Mouse (Mus musculus) embryo, embryonic 10 days (tissue): ENCODE results near the gene Ncs1.

ENCODE experiments used
- DNase-seq: peaks from one replicate; pipeline ENCODE4 v3.0.0-alpha.2; 2015; ENCODE audit warnings: low spot score

Gene Ncs1

GRCm38 (mm10) chr2:31337706-31338330 lies 92.2 kb downstream of the Ncs1 start:
- peak; percentile 13 for DNase-seq

DNA sequence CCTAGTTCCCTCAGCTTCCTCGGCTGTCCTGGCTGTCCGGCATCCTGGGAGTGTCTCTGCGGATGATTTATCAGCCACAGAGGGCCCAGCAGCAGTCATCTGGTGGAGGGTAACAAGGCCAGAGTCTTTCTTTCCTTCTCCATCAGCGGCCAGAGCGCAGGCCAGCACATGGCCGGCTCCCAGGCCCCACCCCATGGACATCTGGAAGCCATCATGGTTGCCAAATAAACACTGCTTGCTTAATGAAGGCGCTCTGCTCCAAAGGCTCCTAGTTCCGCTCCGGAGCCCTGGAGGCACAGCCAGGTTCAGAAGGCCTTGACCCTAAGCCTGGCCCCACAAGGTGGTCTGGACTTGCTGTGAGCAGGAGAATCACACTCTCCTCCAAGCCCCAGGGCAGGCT lies 94.2 kb downstream of the Ncs1 start:
- peak; percentile 90 for DNase-seq

- DNase-seq, result no peak
Measured at GRCm38 (mm10) chr2:31341726-31342535, 96.3 kb downstream of the Ncs1 start.
